Mouse (Mus musculus): ENCODE results near the gene Ppp2r5b.

The Ppp2r5b gene

DNA sequence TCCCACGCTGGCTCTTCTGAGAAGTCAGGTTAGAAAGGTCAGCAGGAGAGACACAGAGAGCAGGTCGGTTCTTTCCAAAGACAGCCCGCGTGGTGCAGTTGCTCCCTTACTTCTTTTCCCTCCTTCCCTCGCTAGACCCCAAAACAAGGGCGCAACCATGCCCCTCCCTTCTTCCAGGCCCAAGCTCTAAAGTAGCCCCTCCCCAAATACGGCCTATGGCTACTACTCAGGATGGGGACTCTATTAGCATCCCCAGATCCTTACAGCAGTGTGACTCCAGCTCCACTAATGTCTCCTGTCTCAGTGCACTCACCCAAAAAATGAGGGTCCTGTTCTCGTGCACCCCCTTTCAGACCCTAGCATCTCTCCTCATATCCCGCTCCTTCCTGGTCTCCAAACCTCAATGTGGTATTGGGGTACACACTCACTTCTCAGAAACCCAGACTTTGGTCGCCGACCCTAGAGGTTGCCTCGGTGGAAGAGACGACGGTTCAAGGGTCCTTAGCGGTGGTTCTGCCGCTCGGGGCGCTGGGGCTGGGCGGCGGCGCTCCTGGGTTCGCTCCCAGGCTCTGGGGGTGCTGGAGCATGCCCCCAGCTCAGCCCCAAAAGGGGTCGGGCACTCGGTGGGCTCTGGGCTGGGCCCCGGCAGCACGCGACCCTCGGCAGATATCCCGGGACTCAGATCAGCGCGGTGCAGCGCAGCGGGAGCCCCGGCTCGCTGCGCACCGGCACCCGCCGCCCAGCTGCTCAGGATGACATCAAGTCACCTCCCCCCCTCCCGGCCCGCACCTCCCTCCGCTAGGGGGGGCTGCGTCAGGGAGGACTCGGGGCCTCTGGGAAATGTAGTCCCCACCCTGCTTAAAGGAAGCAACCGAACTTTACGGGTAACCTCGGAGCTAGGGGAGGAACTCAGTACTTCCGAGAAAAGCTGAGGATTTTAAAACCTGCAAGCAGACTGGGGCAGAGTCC, at the start of gene Ppp2r5b:
Gene Ppp2r5b, minus strand, starts transcription at position 789 of the 969 bp plus-strand sequence.
- DNase-seq (ENCODE audit: low spot score), result peak; percentile 96

- DNase-seq (ENCODE audit: low spot score), result no peak
These were observed 49.6 kb upstream of the Ppp2r5b start for GRCm38 (mm10) chr19:6285226-6285625.

GRCm38 (mm10) chr19:6284502-6284901, 48.8 kb upstream of the Ppp2r5b start:
- no peak for DNase-seq (ENCODE audit: low spot score)

DNA sequence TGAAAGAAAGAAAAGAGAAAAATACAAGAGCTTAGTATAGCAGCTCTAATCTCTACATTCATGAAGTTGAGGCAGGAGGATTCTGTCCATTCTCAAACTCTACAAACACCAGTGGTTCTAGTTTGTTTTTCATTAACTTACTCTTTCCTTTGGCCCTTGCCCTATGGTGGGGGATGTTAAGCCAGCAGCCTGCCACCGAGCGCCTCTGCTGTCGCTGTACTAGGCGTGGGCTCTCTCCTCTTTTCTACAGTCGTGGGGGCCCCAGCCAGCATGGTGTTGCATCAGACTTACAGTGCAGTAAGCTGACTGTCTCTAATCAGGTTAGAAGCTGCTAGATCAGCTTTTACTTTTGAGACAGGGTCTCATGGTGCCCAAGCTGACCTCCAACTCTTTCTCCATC, 47.3 kb upstream of the Ppp2r5b start:
- no peak for DNase-seq (ENCODE audit: low spot score)

GRCm38 (mm10) chr19:6281122-6282020, 45.7 kb upstream of the Ppp2r5b start:
- DNase-seq (ENCODE audit: low spot score), result no peak

GRCm38 (mm10) chr19:6280554-6280953, 44.9 kb upstream of the Ppp2r5b start:
- no peak for DNase-seq (ENCODE audit: low spot score)

DNA sequence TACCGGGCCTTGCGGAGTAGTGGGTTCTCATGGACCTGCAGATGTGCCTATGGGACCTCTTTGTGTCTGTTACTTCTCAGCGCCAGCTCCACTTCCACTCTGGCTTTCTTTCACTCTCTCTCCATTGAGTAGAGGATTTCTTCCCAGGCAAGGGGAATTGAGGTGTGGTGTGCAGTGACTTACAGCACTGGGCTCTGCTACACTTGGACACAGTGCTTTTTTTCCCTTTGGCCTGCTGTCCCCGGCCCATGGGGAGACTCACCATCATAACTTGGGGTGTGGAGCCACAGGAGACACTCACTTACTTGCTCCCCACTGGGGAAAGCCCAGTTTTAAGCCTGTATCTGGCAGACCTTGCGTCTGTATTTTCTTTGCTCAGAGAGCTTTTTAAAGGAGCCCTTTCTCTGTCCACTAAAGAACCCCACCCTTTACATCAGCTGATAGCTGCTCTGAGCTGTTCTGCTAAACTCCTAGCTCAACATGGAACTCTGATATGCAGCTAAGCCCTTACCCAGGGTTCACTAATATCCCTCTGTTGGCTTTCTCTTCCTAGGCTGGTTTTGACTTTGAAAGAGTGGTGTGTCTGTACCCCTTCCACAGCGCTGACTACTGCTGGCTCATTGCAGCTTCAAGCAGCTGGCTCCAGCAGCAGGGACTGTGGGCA, 43.9 kb upstream of the Ppp2r5b start:
- DNase-seq (ENCODE audit: low spot score), result no peak

DNA sequence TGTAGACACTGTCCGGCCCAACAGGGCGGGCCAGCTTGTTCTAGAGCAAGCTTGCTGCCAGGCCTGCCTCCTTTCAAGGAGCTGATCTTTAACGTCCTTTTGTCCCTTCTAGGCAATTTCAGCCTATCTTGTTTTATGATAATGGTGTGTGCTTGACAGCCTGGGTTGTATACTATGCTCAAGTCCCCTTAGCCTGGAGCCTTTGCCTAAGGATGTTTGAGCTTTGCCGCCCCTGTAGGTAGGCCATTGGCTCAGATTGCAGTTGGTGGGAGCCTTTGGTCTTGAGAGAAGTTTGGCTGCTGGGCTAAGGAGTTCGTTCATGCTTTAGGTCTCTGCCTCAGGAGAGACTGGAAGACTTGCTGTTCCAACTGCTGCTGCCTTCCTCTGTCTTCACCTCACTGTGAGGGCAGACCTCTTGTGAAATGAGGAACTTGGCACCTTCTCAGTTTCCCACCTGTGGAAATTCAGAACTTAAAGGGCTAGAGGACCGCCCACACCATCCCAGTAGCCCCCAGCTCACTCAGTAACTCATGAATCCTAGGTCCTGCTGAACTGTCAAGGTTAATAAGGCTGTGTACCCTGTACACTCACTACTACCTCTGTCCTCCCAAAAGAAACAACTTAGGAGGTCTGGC, 42.9 kb upstream of the Ppp2r5b start:
- no peak for DNase-seq (ENCODE audit: low spot score)

DNA sequence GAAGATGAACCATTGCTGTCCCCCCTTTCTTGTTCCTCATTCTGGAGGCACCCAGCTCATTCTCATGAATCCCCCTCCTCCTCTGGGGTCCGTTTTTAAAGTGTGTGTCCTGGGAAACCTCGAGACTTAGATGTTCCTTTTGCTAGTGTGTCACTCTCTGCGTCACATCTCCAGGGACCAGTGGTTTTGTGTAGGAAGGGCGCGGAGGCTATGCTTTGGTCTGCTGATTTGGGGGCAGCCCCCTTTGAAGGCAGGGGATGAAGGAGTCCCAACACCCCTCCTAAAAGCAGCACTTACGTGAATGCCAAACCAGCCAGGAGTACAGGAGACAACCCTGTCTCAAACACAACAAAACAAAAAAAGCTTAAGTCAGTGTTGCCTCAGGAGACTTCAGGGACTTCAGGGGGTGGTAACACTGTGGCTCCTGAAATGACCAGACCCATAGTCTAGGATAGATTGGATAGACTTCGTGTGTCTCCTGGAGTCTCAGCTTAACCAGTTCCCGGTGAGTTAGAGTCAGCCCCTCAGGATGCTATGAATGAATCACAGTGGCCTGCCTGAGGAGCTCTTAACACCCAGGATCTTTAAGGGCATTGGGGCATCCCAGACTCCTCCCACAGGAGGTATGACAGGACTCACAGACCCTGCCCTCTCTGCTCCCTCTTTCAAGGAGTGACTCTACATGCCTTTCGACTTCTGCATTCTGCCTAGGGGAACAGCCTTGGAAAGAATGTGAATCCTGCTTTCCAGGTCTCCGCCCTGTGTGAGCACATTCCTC, 42.2 kb upstream of the Ppp2r5b start:
- peak; percentile 46 for DNase-seq (ENCODE audit: low spot score)

DNA sequence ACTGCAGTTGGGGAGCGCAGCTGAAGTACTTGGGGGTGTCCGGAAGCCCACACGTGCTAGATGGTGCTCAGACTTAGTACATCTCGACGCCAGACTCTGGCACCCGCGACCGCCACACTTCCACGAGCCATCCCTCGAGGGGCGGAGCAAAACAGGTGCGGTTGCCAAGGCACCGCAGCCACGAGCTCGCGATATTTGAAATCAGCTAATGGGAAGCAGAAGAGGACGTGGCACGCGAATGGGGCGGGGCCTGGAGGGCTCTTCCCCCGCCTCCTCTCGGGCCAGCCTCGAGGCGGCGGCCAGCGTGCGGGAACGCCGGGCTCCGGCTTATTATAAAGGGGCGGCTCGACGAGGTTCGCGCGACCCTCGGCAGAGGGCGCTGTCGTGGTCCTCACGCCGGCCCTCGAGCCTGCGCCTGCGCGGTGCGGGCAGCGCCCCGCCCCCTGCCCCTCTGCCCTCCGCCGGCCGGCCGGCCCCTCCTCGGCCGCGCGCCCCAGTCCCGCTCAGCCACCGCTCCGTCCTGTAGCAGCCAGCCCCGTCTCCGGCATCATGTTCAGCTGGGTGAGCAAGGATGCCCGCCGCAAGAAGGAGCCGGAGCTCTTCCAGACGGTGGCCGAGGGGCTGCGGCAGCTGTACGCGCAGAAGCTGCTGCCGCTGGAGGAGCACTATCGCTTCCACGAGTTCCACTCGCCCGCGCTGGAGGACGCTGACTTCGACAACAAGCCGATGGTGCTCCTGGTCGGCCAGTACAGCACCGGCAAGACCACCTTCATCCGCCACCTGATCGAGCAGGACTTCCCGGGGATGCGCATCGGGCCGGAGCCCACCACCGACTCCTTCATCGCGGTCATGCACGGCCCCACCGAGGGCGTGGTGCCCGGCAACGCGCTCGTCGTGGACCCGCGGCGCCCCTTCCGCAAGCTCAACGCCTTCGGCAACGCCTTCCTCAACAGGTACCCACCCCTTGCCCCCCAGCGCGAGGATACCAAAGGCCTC, 41.1 kb upstream of the Ppp2r5b start, which contains the start of gene Ehd1:
Gene Ehd1, plus strand, starts transcription at position 300 of the 996 bp plus-strand sequence.
- DNase-seq (ENCODE audit: low spot score), result peak; percentile 97

DNA sequence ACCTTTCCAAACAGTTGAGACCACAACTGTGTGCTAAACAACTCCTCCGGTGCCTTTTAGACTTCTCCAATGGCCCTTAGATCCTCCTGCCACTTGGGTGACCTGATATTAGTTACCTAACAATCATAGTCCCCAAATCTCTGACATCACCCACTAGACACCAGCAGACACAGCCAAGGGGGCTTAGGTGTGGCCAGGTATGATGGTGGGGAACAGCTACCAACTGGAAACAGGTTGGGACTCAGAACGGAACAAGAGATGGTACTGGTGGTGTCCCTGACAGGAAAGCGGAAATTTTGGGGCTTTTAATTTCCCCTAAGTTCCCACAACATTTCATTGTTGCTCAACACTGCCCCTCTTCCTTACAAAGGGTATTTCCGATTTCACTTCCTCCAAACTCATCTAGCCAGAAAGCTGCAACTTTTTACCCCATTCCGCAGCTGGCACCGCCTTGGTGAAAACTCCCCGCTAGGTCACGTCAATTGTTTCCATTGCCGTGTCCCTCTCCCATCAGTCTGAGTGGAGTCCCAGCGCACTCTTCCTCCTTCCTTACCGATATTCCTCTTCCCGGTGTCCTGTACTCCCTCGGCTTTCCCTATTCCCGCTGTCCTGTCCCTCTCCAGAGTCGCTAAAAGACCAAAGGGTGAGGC, 40.2 kb upstream of the Ppp2r5b start:
- DNase-seq (ENCODE audit: low spot score), result peak; percentile 62

DNA sequence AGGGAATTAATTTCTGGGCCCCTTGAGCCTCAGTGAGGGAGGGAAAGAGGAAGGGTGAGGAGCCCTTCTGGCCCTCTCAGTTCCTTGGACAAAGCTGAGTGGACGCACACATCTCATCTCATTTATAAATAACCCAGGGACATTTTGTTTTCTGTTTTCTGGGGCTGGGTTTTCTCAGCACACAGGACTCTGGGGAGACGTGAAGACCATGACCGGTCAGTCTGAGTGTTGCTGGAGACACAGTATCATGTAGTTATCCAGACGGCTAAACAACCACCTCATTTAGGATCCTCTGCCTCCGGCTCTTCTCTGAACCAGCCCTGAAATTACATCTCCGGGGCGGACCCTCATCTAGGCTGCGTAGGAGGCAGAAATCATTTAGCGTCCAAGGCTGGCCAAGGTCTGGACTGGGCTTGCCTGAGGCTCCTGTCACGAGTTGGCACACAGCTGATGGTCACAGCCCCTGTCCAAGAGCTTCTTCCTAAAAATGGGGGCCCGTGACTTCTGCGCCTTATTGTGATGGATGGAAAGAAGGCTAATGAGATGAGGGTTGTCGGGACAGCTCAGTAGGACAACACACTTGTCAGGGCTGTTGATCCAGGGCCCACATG, 38.4 kb upstream of the Ppp2r5b start:
- DNase-seq (ENCODE audit: low spot score), result no peak

DNA sequence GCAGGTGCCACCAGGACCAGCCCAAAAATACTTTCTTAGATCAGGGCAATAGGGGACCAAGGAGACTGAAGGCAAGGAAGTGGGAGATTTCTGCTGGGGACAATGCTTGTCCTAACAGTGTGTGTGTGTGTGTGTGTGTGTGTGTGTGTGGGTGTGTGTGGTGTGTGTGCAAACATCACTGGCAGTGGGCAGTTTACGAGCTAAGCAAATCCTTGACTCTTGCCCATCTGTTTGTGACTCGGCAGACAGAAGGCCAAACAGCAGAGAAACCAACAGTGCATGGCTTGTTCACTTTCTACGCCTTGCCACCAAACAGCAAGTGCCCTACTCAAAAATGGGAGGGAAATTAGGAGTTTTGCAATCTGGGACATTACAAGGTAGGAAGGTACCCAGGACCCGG, 37.9 kb upstream of the Ppp2r5b start:
- DNase-seq (ENCODE audit: low spot score), result no peak

- DNase-seq (ENCODE audit: low spot score), result no peak
These were observed 37.1 kb upstream of the Ppp2r5b start for GRCm38 (mm10) chr19:6272738-6273137.

GRCm38 (mm10) chr19:6272053-6272452, 36.4 kb upstream of the Ppp2r5b start:
- no peak for DNase-seq (ENCODE audit: low spot score)

DNA sequence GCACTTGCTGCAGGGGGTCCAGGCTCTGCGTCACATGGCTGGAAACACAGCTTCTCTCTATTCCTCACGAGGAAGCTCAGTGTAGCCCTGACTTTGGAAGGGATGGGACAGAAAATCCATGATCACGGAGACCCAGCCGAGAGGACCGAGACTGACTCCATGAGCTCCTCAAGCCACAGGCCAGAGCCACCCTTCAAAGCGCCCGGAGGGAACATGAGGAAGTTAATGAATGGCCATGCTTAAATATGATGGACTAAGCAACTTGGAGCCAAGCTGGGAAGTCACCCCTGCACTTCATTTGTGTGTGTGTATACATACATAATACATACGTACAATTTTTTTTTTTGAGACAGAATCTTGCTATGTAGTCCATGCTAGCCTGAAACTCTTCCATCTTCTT, 35.5 kb upstream of the Ppp2r5b start:
- DNase-seq (ENCODE audit: low spot score), result no peak

GRCm38 (mm10) chr19:6270661-6271060, 35.0 kb upstream of the Ppp2r5b start:
- DNase-seq (ENCODE audit: low spot score), result no peak

DNA sequence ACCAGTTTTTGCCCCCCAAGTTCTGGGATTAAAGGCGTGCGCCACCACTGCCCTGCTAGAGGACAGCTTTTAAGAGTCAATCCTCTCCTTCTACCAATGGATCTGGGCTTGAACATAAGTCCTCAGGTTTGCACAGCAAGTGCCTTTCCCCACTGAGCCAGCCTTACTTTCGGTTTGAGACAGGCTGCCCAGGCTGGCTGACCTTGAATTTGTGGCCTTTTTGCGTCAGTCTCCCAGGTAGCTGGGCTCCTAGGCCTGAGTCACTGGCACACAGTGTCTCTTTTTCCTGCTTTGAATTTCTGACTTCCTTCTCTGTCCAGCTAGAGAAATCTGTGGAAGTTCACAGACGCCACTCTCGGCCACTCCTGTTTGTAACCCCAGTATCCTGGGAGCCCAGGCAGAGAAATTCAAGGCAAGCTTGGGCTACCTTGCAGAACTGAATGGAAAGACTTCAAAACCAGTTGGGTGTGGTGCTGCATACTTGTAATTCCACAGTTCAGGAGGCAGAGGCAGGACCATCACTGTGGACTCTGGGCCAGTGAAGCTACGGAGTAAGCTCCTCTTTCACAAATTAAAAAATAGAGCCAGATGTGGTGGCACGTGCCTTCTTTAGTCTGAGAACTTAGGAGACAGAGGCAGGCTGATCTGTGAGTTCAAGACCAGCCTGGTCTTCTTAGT, 34.3 kb upstream of the Ppp2r5b start:
- DNase-seq (ENCODE audit: low spot score), result no peak
